Mouse (Mus musculus) ovary, postnatal 10 days (tissue): Measurements from ENCODE around the gene Nup210l.
A peak's percentile ranks its signal among the peaks of the same experiment; 100 is the strongest.

ENCODE experiments used
- DNase-seq: peaks from one replicate; pipeline ENCODE4 v3.0.0; 2022; ENCODE audit warnings: low spot score

Gene Nup210l

DNA sequence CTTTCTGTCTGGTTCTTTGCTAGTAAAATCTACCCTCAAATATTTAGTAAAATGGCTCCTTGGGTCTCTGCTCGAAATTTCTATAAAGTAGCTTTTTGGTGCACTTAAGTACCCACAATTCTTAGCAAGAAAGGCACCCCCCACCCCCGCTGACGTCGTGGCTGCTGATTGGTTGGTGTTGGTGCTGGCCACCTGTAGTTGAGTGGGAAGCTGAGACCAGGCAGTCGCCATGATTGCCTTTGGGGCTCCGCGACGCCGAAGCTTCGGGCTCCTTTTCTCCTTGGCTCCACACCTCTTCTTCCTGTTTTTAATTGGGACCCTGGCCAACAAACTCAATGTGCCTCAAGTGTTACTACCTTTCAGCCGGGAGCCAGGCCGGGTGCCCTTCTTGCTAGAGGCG is at the start of gene Nup210l:
Nup210l (plus strand) TSS at position 195 of the 400 bp plus-strand sequence.
- no peak for DNase-seq

DNA sequence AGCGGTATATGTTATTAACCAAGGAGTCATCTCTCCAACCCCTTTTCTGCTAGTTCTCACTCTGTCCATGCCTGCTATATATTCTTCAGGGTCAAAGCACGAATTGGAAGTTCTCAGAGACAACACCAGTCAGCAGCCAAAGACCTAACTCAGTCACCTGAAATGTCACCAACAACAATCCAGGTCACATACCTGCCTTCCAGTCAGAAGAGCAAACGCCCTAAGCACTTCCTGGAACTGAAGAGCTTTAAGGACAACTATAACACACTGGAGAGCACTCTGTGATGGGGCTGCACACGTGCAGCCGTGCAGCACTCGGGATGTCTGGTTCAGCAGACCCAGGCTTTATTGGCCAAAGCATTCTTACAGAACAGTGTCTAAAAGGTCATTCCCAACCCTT is 42.4 kb upstream of the Nup210l start:
- DNase-seq, result no peak

DNA sequence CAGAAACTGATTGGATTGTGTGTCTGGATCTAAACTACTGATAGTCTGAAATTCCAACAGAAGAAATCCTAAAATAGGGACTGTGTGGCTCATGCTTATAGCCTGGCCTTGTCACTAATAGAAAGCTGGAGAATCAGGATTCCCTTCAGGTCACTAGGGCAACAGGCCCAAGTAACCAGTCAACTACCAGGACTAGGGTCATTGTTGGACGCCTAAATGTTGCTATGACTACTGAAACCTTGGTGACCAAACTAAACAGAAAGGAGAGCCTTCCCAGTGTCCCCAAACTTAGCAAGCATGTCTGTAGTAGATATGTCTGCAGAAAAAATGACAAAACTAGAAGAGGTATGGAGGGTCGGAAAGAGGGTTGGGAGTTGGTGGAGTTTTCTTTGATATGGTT is 41.4 kb upstream of the Nup210l start:
- DNase-seq, result no peak

- DNase-seq, result no peak
Observed at GRCm38 (mm10) chr3:90064383-90064782, 39.5 kb upstream of the Nup210l start.

- DNase-seq, result no peak
Observed at GRCm38 (mm10) chr3:90065553-90065952, 38.4 kb upstream of the Nup210l start.

DNA sequence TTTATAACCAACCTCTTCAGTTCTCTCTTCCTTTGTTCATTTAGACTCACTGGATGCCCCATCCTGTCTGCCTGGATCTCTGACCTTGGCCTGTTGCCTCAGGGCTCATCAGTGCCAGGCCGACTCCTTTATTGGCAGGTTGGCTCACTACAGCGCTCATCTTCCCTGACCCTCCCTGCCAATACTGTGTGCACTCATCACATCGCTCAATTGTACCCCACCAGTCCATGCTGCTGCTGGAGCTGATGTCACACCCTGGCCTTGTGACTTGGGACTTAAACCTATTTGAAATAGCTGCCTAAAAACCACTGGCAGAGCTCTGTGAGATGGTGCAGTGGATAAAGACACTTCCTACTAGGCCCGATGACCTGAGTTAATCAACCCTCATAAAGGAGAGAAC is 36.1 kb upstream of the Nup210l start:
- no peak for DNase-seq

- DNase-seq, result no peak
Observed at GRCm38 (mm10) chr3:90069688-90070087, 34.2 kb upstream of the Nup210l start.

DNA sequence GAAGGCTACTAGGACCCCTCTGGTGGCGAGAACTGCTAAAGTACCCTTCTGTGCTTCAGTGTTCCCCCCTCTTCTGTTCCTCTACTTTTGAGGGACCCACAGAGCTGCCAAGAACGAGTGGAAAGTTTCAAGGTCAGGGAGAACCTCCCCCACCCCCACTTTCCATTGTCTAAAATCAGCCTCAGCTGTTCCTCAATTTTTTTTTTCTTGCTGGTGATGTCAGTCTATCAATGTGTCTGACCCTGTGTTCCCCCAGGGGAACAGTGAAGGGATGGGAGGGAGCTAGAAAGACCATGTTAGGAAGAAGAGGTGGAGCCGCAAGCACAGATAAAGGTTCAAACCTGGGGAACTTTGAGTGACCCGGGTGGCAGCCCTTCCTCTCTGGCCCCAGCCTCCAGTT is 31.6 kb upstream of the Nup210l start, which contains the start of gene Tpm3:
Tpm3 (plus strand) TSS at position 356 of the 400 bp plus-strand sequence.
- DNase-seq, result no peak

DNA sequence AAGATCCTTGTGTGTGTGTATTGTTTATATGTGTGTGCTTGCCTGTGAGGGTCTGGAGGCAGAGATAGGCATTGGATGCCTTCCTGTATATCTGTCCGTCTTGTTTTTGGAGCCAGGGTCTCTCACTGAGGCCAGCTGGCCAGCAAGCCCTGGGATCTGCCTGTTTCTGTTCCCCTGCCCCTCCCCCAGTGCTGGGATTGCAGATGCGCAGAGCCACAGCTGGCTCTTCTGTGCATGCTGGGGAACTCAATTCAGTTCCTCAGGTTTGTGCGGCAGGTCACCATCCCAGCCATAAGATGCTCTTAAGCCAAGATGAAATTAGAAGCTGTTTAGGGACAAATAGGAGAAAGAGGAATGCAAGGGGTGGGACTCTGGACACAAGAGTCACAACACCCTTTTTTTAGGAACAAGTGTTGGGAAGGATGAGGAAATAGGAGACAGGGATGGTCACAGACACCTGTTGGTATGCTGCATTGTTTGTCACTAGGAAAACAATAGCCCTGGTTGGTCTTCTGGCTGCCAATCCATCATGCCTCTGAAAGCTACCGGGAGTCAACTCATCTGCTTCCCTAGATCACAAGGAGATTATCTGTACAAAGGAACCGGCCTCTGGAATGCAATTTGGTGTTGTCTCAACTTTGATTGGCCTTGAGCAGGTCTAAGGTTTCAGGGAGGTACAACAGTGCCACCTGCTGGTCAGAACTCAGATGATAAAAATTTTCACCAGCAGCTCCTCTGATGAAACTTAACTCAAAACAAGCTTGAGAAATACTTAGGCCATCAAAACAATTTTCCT is 26.8 kb upstream of the Nup210l start:
- DNase-seq, result peak; percentile 74

DNA sequence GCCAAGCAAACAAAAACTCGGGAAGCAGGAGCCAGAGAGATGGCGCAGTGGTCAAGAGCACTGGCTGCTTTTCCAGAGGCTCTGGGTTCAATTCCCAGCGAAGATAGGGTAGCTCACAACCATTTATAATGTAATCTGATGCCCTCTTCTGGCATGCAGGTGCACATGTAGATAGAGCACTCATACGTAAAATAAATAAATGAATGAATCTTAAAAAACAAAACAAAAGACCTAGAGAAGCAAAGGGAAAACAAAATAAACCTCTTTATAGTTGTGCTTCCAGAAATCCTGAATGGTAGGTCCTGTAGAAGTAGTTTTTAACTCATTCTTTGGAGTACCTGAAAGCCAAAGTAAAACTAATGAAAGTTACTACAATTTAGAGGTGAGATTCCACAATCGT is 25.7 kb upstream of the Nup210l start:
- DNase-seq, result no peak

DNA sequence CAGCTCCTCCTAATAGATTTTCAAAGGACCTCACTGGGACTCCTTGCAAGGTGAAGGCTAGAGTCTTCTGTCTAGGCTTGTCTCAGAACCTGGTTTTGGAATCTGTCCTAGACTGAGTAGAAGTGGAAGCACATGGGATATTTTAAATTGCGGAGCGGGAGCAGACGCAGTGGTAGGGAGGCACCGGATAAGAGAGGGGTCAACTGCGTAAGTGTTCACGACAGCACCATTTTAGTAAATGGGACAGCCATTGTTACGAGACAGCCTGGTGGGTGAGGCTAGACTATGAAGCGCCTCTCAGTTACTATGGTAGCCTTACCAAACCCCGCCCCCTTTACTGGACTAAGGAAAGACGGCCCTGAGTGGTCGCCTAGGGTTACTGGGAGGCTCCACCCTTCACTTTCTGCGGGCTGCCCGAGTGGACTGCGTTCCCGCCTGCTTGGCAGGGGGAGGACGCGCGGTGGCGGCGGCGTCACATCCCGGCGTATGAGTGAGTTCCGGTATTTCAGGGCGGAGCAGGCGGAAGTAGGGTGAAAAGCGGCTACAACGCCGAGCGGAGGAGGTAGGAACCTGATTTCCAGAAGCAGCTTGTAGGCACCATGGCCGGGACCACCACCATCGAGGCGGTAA is 24.7 kb upstream of the Nup210l start:
- peak; percentile 63 for DNase-seq

DNA sequence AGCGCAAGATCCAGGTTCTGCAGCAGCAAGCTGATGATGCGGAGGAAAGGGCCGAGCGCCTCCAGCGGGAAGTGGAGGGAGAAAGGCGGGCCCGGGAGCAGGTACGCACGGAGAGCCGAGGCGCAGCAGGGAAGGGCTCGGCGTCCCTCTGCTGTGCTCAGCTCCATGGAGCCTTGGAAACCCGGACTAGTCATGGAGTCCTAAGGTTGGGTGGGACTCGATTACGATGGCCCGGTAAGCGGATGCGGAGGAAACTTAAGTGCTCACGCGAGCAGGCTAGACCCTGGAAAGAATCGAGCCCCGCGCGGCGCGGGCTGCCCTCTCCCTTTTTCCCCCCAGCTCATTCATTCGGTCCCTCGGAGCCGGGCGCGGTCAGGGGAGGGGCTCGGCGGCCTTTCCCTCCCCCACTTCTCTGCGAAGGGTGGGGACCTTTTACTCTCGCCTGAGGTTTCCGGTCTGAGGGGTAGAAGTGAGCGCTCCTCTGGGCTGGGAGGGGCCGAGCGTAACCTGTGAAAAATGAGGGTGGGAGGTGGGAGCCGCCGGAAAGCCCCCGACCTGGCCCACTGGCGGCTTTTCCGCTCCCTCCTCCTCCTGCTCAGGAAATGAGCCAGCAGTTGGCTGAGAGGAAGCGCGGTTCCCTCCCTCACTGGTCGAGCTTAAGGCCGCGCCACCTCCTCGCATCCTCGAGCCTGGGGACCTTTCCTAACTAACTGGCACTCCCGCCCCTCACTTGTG is 24.0 kb upstream of the Nup210l start:
- peak; percentile 48 for DNase-seq

GRCm38 (mm10) chr3:90080498-90080863 is 23.5 kb upstream of the Nup210l start:
- no peak for DNase-seq

GRCm38 (mm10) chr3:90081365-90082240 is 22.3 kb upstream of the Nup210l start:
- no peak for DNase-seq

DNA sequence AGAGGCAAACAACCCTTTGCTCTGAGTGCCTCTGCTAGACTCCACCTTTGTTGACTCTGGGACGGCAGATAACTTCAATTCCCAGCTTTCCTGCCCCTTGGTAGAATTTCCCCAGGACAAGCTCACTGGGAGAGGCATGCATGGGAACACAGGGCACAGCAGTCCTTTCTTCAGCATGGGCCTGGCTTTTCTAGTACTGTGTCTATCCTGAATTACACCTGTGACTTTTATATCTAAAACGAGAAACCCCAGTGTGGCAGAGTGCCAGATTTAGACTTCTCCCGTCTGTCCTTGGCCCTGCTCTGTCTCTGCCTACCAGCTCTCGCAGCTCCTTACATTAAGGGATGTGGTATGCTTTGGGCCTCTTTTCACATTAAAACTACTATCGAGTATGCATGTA is 20.9 kb upstream of the Nup210l start:
- DNase-seq, result no peak

GRCm38 (mm10) chr3:90083698-90084324 is 20.1 kb upstream of the Nup210l start:
- DNase-seq, result no peak

DNA sequence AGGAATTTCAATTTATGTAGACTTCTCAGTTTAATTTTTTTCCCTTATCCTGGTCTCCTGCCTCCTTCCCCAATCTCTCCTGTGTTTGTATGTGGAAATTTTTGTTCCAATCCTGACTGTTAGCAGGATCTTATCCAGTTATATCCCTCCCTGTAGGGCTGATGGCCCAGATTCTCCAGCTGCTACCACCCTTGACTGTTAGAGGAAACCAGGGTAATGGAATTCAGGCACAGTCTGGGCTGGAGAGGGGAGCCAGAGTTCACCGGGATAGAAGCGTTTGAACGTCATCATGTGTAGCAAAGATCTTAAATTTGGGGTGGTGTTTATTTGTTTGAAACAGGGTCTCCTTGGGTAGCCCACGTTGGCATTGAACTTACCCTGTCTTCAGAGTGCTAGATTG is 19.1 kb upstream of the Nup210l start:
- DNase-seq, result no peak

DNA sequence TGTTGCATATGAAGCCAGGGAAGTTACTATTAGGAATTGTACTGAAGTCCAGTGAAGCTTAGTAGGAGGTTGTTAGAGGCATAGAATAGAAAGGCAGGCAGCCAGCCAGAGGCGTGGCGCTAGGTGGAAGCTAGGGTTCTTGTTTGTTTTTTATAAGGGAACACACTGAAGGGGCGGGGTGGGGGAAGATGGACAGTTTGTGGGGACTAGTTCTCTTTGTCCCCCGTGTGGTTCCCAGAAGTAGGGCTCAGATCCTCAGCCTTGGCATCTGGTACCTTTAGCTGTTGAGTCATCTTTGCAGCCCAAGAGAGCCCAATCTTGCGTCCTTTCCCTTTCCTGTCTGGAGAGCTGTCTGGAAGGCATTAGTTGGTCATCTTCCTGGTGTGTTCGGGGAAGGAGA is 18.7 kb upstream of the Nup210l start:
- DNase-seq, result no peak

DNA sequence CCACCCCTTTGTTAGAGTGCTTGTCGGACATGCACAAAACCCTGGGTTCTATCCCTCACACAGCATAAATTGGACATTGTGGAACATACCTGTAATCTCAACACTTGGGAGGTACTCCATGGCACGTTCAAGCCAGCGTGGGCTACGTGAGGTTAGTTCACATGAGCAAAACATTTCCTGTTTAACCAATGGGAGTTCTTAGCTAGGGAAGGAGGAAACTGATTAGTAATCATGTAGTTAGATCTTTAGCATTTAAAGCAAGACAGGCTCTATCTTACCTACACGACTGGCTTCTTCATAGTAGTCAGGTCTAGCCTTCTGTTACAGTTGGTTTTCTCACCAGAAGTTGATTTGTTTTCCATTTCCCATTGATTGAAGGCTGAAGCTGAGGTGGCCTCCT is 17.9 kb upstream of the Nup210l start:
- no peak for DNase-seq

GRCm38 (mm10) chr3:90088617-90089016 is 15.3 kb upstream of the Nup210l start:
- DNase-seq, result no peak

DNA sequence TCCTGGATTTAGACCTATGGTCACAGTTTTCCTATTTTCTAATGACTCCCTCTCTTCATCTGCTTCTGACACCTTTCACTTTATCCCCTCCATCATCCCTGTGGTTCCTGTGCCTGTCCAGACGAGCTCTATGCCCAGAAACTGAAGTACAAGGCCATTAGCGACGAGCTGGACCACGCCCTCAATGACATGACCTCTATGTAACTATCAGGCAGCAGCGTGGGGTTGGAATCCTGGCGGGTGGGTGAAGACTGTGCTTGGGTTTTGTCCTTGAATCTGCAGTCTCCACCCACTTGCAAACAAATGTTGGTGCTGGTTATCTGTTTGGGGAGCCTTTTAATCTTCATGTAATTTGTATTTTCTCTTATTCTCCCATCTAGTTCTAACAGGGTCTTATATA is 13.0 kb upstream of the Nup210l start:
- no peak for DNase-seq

GRCm38 (mm10) chr3:90094453-90094852 is 9.5 kb upstream of the Nup210l start:
- DNase-seq, result no peak
